Mouse (Mus musculus): ENCODE measurements at regions not wholly inside any gene's neighbourhood (a gene's known extent, or its start where the extent isn't known, plus 50 kb on each side); places are given as distances from the start of the nearest gene placed in this dataset.
A peak's percentile ranks its signal among the peaks of the same experiment; 100 is the strongest.

DNA sequence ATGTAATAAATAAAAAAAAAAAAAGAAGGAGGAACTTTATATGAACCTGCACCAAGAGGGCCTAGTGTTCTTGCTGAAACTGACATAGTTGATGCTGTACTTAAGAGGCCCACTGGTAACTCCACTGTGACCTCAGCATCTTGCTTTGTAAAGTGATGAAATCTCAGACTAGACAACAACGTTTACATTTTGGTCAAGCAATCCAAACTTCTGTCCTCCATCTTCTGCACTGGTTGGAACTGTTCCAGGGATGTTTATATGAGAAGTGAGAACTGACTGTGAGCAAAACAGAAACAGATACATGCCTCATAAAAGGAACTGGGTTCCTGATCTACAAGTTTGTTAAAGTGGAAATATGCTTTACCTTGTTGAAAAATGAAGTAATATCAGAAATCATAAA lies 251.7 kb upstream of the Usp25 start:
- intact Hi-C loops (cut with DNase I), result loop anchor here (10.0 kb wide), 1 partner anchor 387 kb away; the partner anchor contains the start of gene Nrip1
- no peak for DNase-seq (ENCODE audit: extremely low spot score in 1 of 2, low spot score in 2 of 2)

DNA sequence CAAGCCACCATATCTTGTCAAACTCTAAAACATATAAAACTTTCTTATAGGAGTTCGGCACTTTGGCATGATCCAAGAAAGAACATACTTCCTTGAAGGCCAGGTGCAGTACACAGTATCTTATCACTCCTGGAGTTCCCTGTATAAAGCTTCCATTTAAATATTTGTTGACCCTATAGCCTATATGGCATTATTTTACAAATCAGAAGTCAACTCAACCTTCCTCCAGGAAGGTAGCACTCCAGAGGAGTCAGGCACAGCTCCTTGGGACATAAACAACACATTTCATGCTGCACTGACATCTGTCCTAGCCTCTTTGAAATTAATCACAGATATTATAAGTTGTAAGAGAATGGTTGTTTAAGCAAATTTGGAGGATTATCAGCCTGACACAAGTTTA lies 252.5 kb upstream of the Usp25 start:
- intact Hi-C loops (cut with DNase I), result loop anchor here (10.0 kb wide), 1 partner anchor 386 kb away; the partner anchor contains the start of gene Nrip1
- no peak for DNase-seq (ENCODE audit: extremely low spot score in 1 of 2, low spot score in 2 of 2)

DNA sequence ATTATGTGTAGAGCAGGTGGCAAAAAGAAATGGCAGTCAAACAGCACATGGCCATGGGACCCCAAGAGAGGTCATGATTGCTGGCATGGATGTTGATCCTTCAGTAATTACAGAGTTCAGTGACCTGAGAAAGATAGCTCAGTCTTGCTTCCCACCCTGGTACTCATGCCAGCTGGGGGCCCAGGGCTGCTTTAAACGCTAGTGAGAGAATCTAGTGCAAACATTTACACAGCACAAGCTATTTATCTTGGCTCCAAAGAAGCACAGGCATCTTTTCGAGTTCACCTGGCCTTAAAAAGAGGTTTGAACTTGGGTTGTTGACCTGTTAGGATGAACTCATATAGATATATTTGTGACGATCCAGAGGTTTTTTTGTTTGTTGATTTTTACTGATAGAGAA lies 258.6 kb upstream of the Usp25 start:
- intact Hi-C loops (cut with DNase I), result no loop called here
- no peak for DNase-seq (ENCODE audit: extremely low spot score in 1 of 2, low spot score in 2 of 2)

DNA sequence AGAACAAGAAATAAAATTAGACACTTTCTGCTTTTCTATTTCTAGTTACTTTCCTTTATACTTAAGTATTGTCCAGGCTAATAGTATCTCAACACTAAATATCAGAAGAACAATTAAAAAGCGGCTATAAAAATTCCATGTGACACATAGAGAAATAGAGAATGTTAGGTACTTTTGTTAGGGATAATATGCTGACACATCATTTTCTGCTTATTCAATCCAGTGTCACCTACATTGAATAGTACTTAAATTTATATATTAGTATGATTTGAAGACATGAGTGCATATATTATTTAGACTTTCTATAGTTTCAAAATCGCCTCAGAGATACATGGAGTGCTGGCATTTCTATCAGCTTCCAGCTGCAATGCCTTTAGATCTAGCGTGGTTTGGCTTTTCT lies 267.1 kb upstream of the Usp25 start:
- intact Hi-C loops (cut with DNase I), result no loop called here
- no peak for DNase-seq (ENCODE audit: extremely low spot score in 1 of 2, low spot score in 2 of 2)

DNA sequence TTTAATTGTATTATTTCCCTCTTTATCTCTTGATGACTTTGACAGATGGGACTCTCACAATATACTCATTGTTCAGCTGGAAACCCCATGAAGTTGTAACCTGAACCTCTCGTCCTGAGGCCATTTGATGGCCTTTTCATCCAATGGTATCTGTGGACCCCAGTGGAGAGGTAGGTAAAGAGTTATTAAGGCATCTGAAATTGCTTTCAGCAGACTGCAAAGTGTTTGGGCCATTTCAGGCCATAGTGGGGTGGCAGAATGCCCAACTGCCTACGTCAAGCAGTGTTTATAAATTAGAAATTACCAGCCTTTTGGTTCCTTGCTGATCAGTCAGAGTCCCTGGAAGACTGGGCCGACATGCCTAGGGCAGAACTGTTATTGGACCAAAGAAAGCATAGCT lies 272.4 kb upstream of the Usp25 start:
- DNase-seq (ENCODE audit: extremely low spot score in 1 of 2, low spot score in 2 of 2), result no peak
- intact Hi-C loops (cut with DNase I), result no loop called here

DNA sequence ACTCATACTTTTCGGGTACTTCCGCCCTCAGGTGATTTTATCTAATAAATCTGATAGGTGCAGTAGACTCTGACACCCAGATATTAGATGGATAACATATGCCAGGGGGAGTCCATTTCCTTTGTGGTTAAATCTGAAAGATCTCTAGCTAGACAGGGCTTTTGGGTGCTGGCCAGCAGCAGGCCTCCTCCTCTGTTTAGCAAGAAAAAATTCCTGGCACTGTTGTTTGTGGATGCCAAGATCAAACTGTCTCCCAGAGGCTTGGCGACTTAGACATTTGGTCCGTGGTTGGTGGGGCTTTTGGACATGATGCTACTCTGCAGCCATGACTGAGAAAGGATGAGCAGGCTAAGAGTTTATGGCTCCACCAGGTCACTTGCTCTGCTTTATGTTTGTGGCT lies 287.5 kb upstream of the Usp25 start:
- intact Hi-C loops (cut with DNase I), result no loop called here
- DNase-seq (ENCODE audit: extremely low spot score in 1 of 2, low spot score in 2 of 2), result no peak

DNA sequence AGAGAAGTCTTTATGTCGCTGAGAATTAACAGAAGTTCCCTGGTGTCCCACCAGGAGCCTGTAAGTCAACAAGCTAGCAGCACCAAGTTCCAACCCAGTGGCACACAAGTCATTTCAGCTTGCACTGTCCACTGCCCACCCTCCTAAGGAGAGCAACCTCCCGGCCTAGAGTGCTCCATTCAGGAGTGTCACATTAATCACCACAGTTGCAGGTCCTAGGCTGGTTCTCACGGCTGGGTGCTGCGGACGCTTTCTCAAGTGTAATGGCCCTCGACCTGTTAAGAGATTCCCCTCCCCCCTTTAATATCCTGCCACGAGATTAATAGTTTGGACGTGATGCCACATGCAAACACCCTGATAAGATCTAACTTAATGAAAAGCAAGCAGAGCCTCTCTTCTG lies 288.2 kb upstream of the Usp25 start:
- intact Hi-C loops (cut with DNase I), result no loop called here

DNA sequence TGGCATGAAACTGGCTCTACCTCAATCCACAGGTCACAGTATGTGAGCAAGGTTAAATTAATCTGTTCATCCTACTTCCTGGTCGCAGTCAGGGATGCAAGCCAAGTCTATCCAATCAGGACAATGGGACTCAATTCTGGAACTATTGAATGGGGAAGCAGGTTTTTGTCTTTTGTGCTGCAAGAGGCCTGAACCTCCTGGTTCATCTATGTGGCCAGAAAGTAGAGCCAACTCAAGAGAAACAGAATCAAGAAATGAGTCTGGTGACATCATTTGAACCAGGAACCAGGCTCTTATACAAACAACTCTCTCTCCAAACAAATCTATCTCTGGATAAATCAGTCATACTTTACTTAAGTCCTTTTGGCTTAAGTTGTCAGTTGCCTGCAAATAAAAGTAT lies 294.7 kb upstream of the Usp25 start:
- intact Hi-C loops (cut with DNase I), result no loop called here
- no peak for DNase-seq (ENCODE audit: extremely low spot score in 1 of 2, low spot score in 2 of 2)

More for the DNA sequence above, 288.2 kb upstream of the Usp25 start:
- DNase-seq (ENCODE audit: extremely low spot score in 1 of 2, low spot score in 2 of 2), result no peak

DNA sequence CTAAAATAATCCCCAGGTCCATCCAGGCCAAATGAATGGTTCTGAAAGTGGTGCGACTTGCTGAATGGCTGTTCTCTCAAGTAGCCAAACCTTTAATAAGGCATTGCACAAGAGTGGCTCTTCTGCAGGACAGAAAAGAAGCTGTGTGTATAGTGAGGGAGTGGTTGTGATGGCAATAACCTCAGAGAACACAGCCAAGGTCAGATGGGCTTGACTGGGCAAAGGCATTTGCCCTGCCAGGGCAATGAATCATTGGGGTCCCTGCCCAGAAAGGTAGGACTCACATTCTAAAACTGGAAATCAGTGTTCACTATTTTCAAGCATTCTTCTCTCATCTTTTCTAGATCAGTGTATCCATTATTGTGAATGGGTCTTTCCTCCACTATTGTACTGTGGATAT lies 295.4 kb upstream of the Usp25 start:
- intact Hi-C loops (cut with DNase I), result no loop called here
- no peak for DNase-seq (ENCODE audit: extremely low spot score in 1 of 2, low spot score in 2 of 2)

DNA sequence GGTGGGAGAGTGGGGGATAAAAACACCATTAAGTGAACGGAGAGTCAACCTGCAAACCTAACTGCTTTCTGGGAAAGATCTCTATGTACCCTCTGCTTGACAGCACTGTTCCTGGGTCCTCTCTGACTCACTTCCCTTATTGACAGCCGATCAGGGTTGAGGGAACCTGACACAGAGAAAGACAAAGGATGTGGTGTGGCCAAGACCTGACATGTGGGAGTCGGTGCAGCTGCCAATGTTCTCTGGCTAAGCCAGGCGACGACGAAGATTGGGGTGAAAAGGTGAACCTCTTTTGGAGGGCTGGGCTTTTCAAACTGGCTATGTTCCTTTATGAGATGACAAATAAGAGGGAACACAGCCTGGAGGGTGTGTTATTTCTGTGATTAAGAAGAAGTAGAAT lies 318.6 kb upstream of the Usp25 start:
- DNase-seq (ENCODE audit: extremely low spot score in 1 of 2, low spot score in 2 of 2), result no peak
- intact Hi-C loops (cut with DNase I), result no loop called here

- DNase-seq (ENCODE audit: extremely low spot score in 1 of 2, low spot score in 2 of 2), result peak in 1 of 2 experiments; percentile 13
- intact Hi-C loops (cut with DNase I), result loop anchor here (10.0 kb wide), 1 partner anchor 313 kb away; the partner anchor contains the start of gene Nrip1
Measured at GRCm38 (mm10) chr16:76687735-76688447, 314.3 kb upstream of the Nrip1 start.

DNA sequence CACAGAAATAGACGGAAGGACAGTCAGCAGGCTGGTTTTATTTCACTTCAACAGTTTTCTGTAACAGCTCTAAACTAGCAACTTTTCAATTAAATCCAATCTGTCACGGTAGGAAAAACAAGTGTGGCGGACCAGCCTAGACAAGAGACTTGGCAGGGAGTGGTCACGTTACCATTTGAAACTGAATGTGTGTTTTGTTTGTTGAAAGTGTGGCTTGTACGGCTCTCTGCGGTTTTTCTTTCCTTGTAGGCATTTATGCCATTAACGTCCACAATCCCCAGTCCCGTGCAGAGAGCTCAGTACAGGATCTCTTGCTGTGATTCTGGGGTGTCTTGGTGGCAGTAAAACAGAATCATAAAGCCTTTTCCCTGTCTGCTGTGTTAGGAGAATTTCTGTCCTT lies 311.9 kb upstream of the Nrip1 start:
- no peak for DNase-seq (ENCODE audit: extremely low spot score in 1 of 2, low spot score in 2 of 2)
- intact Hi-C loops (cut with DNase I), result loop anchor here (10.0 kb wide), 1 partner anchor 311 kb away; the partner anchor contains the start of gene Nrip1

DNA sequence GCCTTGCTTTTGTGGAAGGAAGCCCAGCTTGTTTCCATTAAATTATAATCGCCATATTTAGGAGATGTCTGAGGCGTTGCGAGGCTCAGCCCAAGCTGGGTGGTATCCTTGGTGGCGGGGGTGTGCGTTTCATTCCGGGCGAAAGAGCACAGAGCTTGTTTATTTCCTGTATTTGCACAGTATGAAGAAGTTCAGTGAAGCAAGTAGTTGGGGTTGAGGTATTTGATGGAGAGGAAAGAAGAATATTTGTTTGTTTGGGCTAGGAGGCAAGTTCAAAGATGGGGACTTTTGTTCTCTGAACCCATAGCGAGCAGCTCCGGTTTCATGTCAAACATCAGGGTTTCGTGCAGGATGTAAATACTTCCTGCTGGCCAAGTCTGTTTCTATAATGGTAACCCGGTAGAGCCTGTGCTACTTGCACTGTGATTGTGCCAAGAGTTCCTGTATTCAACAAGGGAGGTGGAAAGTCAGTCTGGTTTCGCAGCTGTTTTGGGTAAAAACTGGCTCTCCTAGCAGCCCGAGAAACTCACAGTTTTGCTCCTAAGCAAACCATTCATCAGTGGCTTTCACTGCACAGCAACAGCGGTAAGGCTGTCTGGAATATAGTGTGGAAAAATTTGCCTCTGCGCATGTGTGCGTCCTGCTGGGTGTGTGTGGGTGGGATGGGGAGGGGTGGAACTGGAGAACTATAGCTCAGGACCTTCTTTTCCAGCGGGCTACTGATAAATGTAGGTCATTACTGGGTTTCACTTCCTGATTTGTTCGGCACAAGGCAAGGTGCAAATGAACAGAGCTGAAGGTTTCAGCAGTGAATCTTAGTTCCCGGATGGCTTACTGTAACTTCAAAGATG lies 306.7 kb upstream of the Nrip1 start:
- peak; percentile 18 to 49 for DNase-seq (ENCODE audit: extremely low spot score in 1 of 2, low spot score in 2 of 2)
- intact Hi-C loops (cut with DNase I), result loop anchor here (10.0 kb wide), 1 partner anchor 305 kb away; the partner anchor contains the start of gene Nrip1

- intact Hi-C loops (cut with DNase I), result no loop called here
- no peak for DNase-seq (ENCODE audit: extremely low spot score in 1 of 2, low spot score in 2 of 2)
Measured at GRCm38 (mm10) chr16:76678885-76679284, 305.3 kb upstream of the Nrip1 start.

DNA sequence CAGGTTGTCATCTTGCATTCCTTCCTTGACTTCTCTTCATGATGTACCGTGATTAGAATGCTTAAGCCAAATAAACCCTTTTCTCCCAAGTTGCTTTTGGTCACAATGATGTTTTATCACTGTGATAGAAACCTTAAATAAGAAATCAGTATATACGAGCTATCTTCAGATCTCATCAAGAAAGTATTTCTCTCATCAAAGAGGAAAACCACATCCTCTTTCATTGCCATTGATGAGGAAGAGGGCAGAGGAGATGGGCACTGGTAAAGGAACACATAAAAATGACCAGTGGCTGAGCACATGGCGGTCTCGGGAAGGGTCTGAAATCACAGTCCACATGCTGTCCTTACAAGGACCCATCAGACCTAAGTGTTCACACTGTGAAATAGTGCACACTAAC lies 296.2 kb upstream of the Nrip1 start:
- DNase-seq (ENCODE audit: extremely low spot score in 1 of 2, low spot score in 2 of 2), result no peak
- intact Hi-C loops (cut with DNase I), result no loop called here

DNA sequence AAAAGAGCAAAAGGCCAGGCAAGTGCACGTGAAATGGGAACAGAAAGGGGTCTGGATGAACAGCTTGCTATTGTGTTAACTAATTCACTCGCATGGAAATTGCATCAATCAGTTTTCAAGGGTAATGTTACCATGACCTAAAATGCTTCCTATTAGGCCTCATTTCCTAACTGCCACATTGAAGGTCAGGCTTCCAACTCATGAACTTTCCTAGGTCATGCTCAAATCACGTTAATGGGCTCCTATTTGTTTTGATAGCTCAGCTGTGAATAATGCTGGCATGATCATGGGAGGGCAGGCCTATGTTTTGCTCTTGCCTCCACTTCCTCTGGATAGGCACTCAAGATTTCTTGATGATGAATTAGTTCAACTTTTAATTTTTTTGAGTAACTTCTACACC lies 293.4 kb upstream of the Nrip1 start:
- intact Hi-C loops (cut with DNase I), result no loop called here

GRCm38 (mm10) chr16:76655106-76655505 lies 281.5 kb upstream of the Nrip1 start:
- intact Hi-C loops (cut with DNase I), result no loop called here
- DNase-seq (ENCODE audit: extremely low spot score in 1 of 2, low spot score in 2 of 2), result no peak

More for the DNA sequence above, 293.4 kb upstream of the Nrip1 start:
- no peak for DNase-seq (ENCODE audit: extremely low spot score in 1 of 2, low spot score in 2 of 2)

GRCm38 (mm10) chr16:76644281-76644680 lies 270.7 kb upstream of the Nrip1 start:
- DNase-seq (ENCODE audit: extremely low spot score in 1 of 2, low spot score in 2 of 2), result no peak
- intact Hi-C loops (cut with DNase I), result no loop called here

- DNase-seq (ENCODE audit: extremely low spot score in 1 of 2, low spot score in 2 of 2), result no peak
- intact Hi-C loops (cut with DNase I), result no loop called here
Measured at GRCm38 (mm10) chr16:76643801-76644200, 270.2 kb upstream of the Nrip1 start.

DNA sequence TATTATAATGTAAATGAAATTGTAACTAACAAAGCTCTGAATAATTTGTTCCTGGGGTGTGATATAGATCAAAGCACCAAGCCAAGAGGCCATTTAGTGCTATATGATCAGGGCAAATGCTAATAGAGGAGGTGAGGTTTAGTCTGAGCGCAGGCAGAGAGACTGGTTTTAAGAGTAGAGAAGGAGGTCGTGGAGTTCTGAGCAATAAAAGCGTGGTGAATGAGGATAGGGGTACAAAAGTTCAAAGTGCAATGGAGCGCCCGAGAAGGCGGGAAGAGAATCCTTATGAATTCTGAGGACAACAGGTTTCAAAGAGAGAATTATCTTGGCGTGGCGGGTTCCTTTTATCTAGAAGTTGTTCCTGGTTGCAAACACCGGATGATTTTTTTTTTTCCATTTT lies 261.5 kb upstream of the Nrip1 start:
- intact Hi-C loops (cut with DNase I), result no loop called here
- DNase-seq (ENCODE audit: extremely low spot score in 1 of 2, low spot score in 2 of 2), result no peak

Measured in left cerebral cortex, postnatal 10 days (tissue).